Mouse (Mus musculus): Measurements from ENCODE around the gene Kyat3.
A peak's percentile ranks its signal among the peaks of the same experiment; 100 is the strongest.
"Not testable (repeated sequence)": the region's sequence is repeated elsewhere in the genome, so short reads cannot be mapped to it uniquely, and the experiment has no call there.

The Kyat3 gene

DNA sequence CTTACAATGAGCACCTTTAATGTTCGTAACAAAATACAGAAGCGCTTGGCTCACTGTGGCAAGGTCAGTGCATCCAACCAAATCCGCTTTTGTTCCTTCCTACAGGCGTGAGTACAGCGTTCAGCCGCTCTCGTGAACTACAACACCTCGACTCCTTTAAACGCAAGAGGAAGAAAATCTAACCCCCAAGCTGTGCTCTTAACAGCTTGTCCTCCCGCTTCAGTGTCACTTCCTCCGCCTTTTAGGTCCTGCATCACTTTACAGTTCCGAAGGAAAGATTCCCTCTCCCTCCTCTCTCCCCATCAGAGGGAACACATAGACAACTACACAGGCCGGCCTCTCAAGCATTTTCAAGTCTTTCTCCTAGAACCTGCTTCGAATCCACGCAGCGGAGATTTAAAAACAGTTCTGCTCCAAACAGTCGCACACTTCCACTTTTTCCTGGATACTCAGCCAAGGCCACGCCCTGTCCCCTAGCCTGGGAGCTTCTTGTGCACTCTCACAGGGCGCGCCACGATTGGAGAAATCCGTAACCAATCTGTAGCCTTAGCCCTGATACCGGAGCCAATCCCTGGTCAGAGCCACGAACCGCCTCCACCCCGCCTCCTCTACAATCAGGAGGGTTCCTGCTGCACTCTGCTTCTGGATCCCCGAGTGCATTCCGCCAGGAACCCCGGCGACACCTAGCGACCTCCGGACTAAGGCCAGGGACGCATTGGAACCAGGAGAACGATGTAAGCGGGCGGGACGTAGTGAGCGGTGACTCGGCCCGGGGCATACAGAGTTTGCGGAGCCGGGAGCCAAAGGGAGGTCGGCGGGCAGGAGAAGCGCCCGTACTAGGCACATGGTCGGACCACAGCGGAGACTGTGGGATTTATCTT lies at the start of gene Kyat3:
Gene Kyat3 (plus strand): TSS at position 610 of the 881 bp plus-strand sequence.
- DNase-seq: peak; percentile 87 to 94

DNA sequence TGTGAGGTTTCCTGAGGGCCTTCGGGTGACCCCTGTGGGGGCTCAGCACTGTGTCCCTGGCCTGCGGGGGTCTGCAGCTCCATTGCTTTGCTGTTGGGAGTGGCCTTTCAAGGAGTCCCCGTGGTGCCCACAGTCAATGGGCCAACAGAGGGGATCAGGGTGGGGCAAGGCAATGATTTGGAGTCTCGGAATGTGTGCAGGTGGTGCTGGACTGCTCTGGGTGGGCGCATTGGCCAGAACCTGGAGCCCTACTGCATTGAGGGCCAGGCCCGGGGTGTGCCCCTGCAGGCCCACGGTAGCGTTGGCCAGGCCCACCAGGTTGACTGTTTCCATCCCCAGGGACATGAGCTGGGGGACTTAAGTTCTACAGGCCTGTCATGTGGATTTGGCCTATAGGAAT lies 36.1 kb upstream of the Kyat3 start:
- no peak for DNase-seq

- DNase-seq: no peak
These were observed 26.2 kb upstream of the Kyat3 start for GRCm38 (mm10) chr3:142674607-142675006.

DNA sequence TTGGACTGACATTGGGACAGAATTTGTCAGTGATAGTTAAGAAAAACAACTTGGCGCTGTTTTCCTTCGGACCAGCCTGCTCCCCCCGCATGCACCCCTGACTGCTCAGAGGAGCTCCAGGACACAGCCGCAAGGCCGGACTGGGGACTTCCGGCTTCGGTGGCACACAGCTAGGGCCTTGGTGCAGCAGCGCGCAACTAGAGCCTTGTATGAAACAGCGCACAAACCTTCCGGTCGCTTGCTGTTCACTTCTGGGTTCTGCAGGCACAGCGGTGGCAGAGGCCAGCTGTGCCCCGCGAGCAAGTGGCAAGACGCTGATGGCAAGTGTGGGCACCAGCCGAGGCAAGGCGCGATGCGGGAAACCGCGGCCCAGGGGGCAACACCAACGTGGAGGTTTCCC lies 12.9 kb upstream of the Kyat3 start:
- DNase-seq: no peak

DNA sequence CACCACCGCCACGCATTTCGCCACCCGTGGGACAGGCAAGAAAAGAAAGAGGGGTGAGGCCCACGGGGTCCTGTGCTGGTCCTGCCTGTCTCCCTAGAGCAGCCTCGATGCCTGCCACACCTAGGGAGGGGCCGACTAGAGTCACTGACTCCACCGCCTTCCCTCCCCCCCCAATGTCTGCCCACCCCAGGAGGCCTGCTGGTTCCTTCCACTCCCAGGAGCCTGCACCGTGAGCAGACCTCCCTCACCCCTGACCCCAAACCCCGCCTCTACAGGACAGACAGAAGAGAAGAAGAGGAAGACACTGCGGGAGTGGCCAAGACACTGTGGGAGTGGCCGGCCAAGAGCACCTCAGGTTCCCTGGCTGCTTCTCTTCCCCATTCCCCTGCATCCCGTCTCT lies 12.5 kb upstream of the Kyat3 start:
- DNase-seq: no peak

DNA sequence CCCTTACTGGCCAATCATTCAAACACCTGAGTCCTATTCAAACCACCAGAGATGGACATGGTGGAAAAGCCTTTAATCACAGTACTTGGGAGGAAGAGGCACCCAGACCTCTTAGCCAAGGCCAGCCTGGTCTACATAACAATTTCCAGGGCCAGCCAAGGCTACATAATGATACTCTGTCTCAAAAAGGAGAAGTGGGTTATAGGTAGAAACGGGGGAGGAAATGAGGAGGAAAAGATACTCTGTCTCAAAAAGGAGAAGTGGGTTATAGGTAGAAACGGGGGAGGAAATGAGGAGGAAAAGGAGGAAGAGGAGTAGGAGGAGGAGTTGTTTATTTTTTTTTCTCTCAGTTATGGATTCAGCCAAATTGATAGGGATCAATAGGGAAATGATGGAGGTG lies 4.3 kb upstream of the Kyat3 start:
- DNase-seq: no peak

GRCm38 (mm10) chr3:142701407-142701989 lies 647 bp downstream of the Kyat3 start:
- no peak for DNase-seq

DNA sequence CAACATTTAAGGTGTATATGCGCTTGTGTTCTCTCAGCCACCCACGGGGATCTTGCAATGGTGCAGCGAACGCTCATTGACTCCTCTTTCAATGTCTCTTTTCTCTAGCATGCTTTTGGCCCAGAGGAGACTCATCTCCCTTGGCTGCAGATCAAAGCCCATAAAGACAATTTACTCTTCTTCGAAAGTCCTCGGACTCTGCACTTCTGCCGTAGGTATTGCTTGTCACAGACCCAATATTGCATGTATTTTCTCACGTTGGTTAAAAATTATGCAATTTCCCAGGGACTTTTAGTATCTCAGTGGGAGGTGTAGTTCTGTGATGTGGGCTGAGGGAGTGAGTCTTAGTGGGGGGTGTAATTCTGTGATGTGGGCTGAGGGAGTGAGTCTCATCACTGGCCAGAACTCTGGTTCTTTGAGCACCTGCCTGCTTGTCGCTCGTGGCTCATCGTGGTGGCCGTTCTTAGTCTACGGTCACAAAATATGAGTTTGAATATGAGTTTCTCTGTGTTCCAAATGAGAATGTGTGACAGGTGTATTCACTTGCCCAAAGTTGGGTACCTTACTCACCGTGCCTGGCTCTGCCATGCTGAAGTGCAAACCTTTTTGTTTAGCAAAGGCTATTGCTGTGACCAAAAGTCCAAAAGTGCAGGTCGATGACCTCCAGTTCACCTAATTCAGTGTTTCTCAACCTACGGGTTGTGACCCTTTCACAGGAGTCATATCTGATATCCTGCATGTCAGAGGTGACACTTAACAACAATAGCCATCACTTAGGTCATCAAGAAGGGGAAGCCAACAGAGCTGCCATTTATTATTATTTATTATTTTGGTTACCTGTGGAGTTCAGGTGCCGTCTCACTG lies 6.0 kb downstream of the Kyat3 start:
- no peak for DNase-seq

- not testable (repeated sequence) for DNase-seq
These were observed 7.5 kb downstream of the Kyat3 start for GRCm38 (mm10) chr3:142708181-142708848.

GRCm38 (mm10) chr3:142708849-142709419 lies 8.1 kb downstream of the Kyat3 start:
- peak; percentile 76 to 81 for DNase-seq

- DNase-seq: peak in 1 of 2 experiments; percentile 26
These were observed 9.6 kb downstream of the Kyat3 start for GRCm38 (mm10) chr3:142710360-142711007.

GRCm38 (mm10) chr3:142711372-142711771 lies 10.5 kb downstream of the Kyat3 start:
- DNase-seq: no peak

DNA sequence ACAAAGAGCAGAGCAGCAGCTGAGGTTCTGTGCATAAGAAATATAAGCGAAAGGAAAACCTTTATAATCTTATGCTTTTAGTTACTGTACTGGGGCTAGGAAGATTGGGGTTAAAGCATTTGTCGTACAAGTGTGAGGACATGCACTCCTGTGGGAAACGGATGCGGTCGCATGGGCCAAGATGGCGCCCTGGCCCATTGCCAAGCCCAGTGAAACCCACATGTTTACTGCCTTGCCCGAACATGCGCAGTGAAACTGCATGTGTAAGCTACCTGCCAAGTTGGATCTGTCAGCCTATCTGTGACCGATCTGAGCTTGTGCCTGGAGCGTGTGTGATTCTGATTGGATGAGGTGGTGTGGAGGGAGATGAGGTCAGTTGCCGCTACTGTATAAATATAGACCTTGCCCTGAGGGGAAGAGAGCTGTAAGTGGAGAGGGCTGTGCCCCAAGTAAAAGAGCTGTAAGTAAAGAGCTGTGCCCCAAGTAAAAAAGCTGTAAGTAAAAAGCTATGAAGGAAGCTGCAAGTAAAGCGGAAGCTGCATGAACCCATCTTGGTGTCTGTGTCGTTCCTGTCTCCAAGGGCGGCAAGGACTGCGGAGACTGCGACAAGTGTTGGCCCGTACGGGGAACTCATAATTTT lies 11.7 kb downstream of the Kyat3 start:
- DNase-seq: not testable (repeated sequence)

DNA sequence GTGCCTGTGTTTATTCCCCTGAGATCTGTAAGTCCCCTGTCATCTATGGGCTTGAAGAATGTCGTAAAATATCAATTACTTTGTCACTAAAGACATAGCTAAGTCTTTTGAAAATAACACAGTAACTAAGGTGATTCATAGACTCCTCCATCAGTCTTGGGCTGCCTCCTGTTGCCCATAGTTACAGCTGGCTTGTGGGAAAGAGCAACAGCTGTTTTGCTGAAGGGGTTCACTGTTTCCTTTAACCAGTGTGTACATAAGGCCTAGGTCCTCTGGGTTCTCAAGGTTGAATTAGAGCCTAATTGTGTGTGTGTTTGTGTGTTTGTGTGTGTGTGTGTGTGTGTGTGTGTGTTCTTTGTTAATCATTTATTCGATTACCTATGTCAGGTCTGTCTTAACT lies 24.6 kb downstream of the Kyat3 start:
- no peak for DNase-seq

- DNase-seq: no peak
These were observed 25.3 kb downstream of the Kyat3 start for GRCm38 (mm10) chr3:142725969-142726672.

DNA sequence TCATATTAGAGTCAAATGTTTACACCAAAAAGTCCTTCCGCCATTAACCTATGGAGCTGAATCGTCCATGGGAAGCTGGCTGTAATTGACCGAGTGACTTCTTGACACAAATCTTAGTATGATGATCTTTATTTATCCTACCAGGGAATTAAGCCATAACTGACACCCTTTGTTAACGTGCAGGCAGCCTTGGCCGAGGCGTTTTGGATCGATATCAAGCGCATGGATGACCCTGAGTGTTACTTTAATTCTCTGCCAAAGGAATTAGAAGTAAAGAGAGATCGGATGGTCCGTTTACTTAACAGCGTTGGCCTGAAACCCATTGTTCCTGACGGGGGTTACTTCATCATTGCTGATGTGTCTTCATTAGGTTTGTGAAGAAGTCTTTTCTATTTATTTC lies 33.4 kb downstream of the Kyat3 start:
- no peak for DNase-seq

DNA sequence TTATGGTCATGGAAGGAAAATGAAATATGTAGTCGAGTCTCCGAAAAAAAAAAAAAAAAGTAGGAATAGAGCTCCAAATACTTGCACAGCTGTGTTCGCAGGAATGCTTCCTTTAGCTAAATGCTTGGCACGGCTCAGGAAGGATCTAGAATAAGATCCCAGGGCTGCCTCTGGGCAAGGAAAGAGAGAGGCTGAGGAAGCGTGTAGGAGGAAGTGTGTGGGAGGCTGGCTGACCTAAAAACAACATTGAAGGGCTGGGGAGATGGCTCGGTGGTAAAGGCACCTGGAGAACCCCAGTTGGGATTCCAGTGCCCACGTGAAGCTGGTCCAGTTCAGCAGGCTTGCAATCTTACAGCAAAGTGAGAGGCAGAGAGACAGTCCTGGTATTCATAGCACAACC lies 40.0 kb downstream of the Kyat3 start:
- DNase-seq: no peak

GRCm38 (mm10) chr3:142743973-142744898 lies 43.4 kb downstream of the Kyat3 start:
- DNase-seq: peak; percentile 32 to 48

GRCm38 (mm10) chr3:142745076-142745475 lies 44.2 kb downstream of the Kyat3 start:
- DNase-seq: no peak

GRCm38 (mm10) chr3:142747673-142748072 lies 46.8 kb downstream of the Kyat3 start:
- no peak for DNase-seq
